Mouse (Mus musculus) limb, embryonic 14.5 days (tissue): Measurements from ENCODE around the gene Gm8369. TPM values are rescaled to one million over a fixed set of nuclear protein-coding genes. Genes with fewer than 3 reads are reported as not detected.

Experiments
- ATAC-seq: fragments of 200-750 bp; cut with Nextera tagmentation; 2 replicates; pipeline ENCODE4 v1.8.0; 2017; ENCODE audit warnings: low read depth, moderate number of reproducible peaks, moderate TSS enrichment; ENCODE audit not compliant: low FRiP score
- DNase-seq: peaks from one replicate; pipeline ENCODE4 v3.0.0-alpha.2; 2015; ENCODE audit warnings: low spot score
- H3K27ac ChIP-seq: fragments of 300-500 bp; sonication (generic); replicated peaks from 2 replicates; pipeline ENCODE4 v1.5.1; 2014; ENCODE audit warnings: low read depth, mild to moderate bottlenecking, low read length, moderate library complexity, mixed read lengths
- H3K27me3 ChIP-seq: fragments of 300-500 bp; sonication (generic); 2 replicates; pipeline ENCODE4 v1.6.1; 2014; ENCODE audit warnings: low read length, mixed read lengths; ENCODE audit not compliant: control insufficient read depth, insufficient read depth
- H3K36me3 ChIP-seq: fragments of 300-500 bp; sonication (generic); 2 replicates; pipeline ENCODE4 v1.6.1; 2014; ENCODE audit warnings: mild to moderate bottlenecking, low read length, moderate library complexity, mixed read lengths; ENCODE audit not compliant: control insufficient read depth, insufficient read depth
- H3K4me1 ChIP-seq: fragments of 300-500 bp; sonication (generic); 2 replicates; pipeline ENCODE4 v1.6.1; 2014; ENCODE audit warnings: antibody characterized with exemption, low read length, mixed read lengths; ENCODE audit not compliant: control insufficient read depth, insufficient read depth
- H3K4me2 ChIP-seq: fragments of 300-500 bp; sonication (generic); replicated peaks from 2 replicates; pipeline ENCODE4 v1.6.1; 2014; ENCODE audit warnings: low read depth, mild to moderate bottlenecking, low read length, moderate library complexity; ENCODE audit not compliant: severe bottlenecking
- H3K4me3 ChIP-seq: fragments of 300-500 bp; sonication (generic); replicated peaks from 2 replicates; pipeline ENCODE4 v1.5.1; 2014; ENCODE audit warnings: low read length
- H3K9ac ChIP-seq: fragments of 300-500 bp; sonication (generic); 2 replicates; pipeline ENCODE4 v1.6.1; 2014; ENCODE audit warnings: mild to moderate bottlenecking, low read depth, low read length, moderate library complexity; ENCODE audit not compliant: severe bottlenecking
- H3K9me3 ChIP-seq: fragments of 300-500 bp; sonication (generic); 2 replicates; pipeline ENCODE4 v1.6.1; 2016; ENCODE audit warnings: low read length; ENCODE audit not compliant: control insufficient read depth
- POLR2A ChIP-seq: fragments of 200-500 bp; IDR thresholded peaks from 2 replicates; pipeline ENCODE4 v1.8.0; 2012; ENCODE audit warnings: inconsistent platforms, mild to moderate bottlenecking, moderate library complexity, borderline replicate concordance; ENCODE audit not compliant: insufficient read depth, insufficient read length; ENCODE audit errors: extremely low read depth
- WGBS: fragments of 180-500 bp; shearing (Covaris S2); extraction: QIAGEN DNeasy Blood & Tissue Kit; methylation state at CpG from one replicate; pipeline ENCODE4 v1.1.7; 2014; 5-methylcytosine and 5-hydroxymethylcytosine counted together
- polyA plus RNA-seq, 2 experiments: library from polyadenylated mRNA; depleted of rRNA in 1 of 2; stranded (reverse) in 1 of 2; unstranded in 1 of 2; fragments of >200 nt; fragmentation: Nextera tagmentation in 1 of 2; extraction: Ambion mirVana in 1 of 2; gene quantifications; 2 replicates each; pipeline versions ENCODE4 v1.2.1 to v1.2.3; 2012 to 2014

The Gm8369 gene
- polyA plus RNA-seq, 2 experiments: 0.11 TPM; not detected in 1

GRCm38 (mm10) chr19:11484388-11484787, 1.4 kb upstream of the Gm8369 start:
- H3K4me3 ChIP-seq: no peak overlapping the region
- no peak overlapping the region for H3K27ac ChIP-seq
- DNase-seq: no peak
- no peaks in the 10 kb centered on the region for H3K4me1 ChIP-seq
- 72% methylated on average over 3 of the region's 3 CpGs for WGBS
- no peak overlapping the region for H3K9ac ChIP-seq
- no peak for TF ChIP-seq POLR2A
- H3K27me3 ChIP-seq: no peaks in the 10 kb centered on the region
- H3K9me3 ChIP-seq: no peaks in the 10 kb centered on the region
- no peak overlapping the region for H3K4me2 ChIP-seq
- ATAC-seq: no peak
- no peaks in the 10 kb centered on the region for H3K36me3 ChIP-seq

GRCm38 (mm10) chr19:11485266-11485665, 472 bp upstream of the Gm8369 start:
- H3K36me3 ChIP-seq: no peaks in the 10 kb centered on the region
- H3K4me3 ChIP-seq: no peak overlapping the region
- no peak for TF ChIP-seq POLR2A
- no peak overlapping the region for H3K9ac ChIP-seq
- no peak overlapping the region for H3K4me2 ChIP-seq
- H3K27me3 ChIP-seq: no peaks in the 10 kb centered on the region
- 86% methylated on average over 3 of the region's 3 CpGs for WGBS
- no peaks in the 10 kb centered on the region for H3K9me3 ChIP-seq
- no peak overlapping the region for H3K27ac ChIP-seq
- H3K4me1 ChIP-seq: no peaks in the 10 kb centered on the region
- no peak for ATAC-seq
- DNase-seq: no peak

GRCm38 (mm10) chr19:11486599-11486998, 861 bp downstream of the Gm8369 start:
- ATAC-seq (no peak), DNase-seq (no peak)
- H3K4me3 ChIP-seq: no peak overlapping the region
- no peak overlapping the region for H3K4me2 ChIP-seq
- no peaks in the 10 kb centered on the region for H3K27me3 ChIP-seq
- no peaks in the 10 kb centered on the region for H3K4me1 ChIP-seq
- no peak overlapping the region for H3K9ac ChIP-seq
- H3K36me3 ChIP-seq: no peaks in the 10 kb centered on the region
- 83% methylated on average over 1 of the region's 1 CpGs for WGBS
- H3K27ac ChIP-seq: no peak overlapping the region
- no peaks in the 10 kb centered on the region for H3K9me3 ChIP-seq
- no peak for TF ChIP-seq POLR2A

GRCm38 (mm10) chr19:11491406-11492189, 5.9 kb downstream of the Gm8369 start:
- Histone ChIP-seq H3K27ac (no peak overlapping the region), H3K4me3 (no peak overlapping the region), H3K36me3 (no peaks in the 10 kb centered on the region), H3K9ac (no peak overlapping the region), H3K4me2 (no peak overlapping the region), H3K4me1 (no peaks in the 10 kb centered on the region), H3K27me3 (no peaks in the 10 kb centered on the region), H3K9me3 (no peaks in the 10 kb centered on the region)
- 63% methylated on average over 4 of the region's 4 CpGs for WGBS
- DNase-seq: no peak
- no peak for ATAC-seq
- TF ChIP-seq POLR2A: no peak

- Histone ChIP-seq H3K9ac (no peak overlapping the region), H3K36me3 (no peaks in the 10 kb centered on the region), H3K4me2 (no peak overlapping the region), H3K9me3 (no peaks in the 10 kb centered on the region), H3K4me3 (no peak overlapping the region), H3K27me3 (no peaks in the 10 kb centered on the region), H3K4me1 (no peaks in the 10 kb centered on the region), H3K27ac (no peak overlapping the region)
- TF ChIP-seq POLR2A: no peak
- 68% methylated on average over 1 of the region's 1 CpGs for WGBS
- no peak for DNase-seq
- ATAC-seq: no peak
These were observed 6.9 kb downstream of the Gm8369 start for GRCm38 (mm10) chr19:11492671-11493070.
